Mouse (Mus musculus) lung, adult 2 months (tissue): ENCODE results near the gene Saa1. TPM values are rescaled to one million over a fixed set of nuclear protein-coding genes. Genes with fewer than 3 reads are reported as not detected.
"Not testable (repeated sequence)": the region's sequence is repeated elsewhere in the genome, so short reads cannot be mapped to it uniquely, and the experiment has no call there.

Experiments used
- DNase-seq: peaks from one replicate; pipeline ENCODE4 v3.0.0; 2022
- H3K4me1 ChIP-seq: fragments of 200-500 bp; 2 replicates; pipeline ENCODE4 v1.6.1; 2011; ENCODE audit warnings: low read length; ENCODE audit not compliant: control insufficient read depth, insufficient read depth
- H3K4me3 ChIP-seq: fragments of 200-500 bp; replicated peaks from 2 replicates; pipeline ENCODE3; 2011; ENCODE audit warnings: low read depth, mild to moderate bottlenecking, control low read depth, low read length; ENCODE audit errors: extremely low read depth
- CTCF ChIP-seq: fragments of 200-500 bp; IDR thresholded peaks from 2 replicates; pipeline ENCODE4 v1.5.1; 2011; ENCODE audit warnings: mild to moderate bottlenecking, low read length, control low read depth; ENCODE audit not compliant: insufficient read depth
- POLR2A ChIP-seq: fragments of 200-500 bp; IDR thresholded peaks from 2 replicates; pipeline ENCODE4 v1.6.1; 2011; ENCODE audit warnings: low read depth, mild to moderate bottlenecking, control low read depth, low read length, borderline replicate concordance; ENCODE audit errors: extremely low read depth
- WGBS: fragments of 180-500 bp; shearing (Covaris S2); methylation state at CpG from one replicate; pipeline ENCODE4 v1.1.7; 2018; 5-methylcytosine and 5-hydroxymethylcytosine counted together
- polyA plus RNA-seq: library from polyadenylated mRNA; depleted of rRNA; stranded (reverse); fragments of >200 nt; gene quantifications from 2 replicates; pipeline ENCODE4 v1.2.3, GENCODE M21; 2012; rRNA removed

Saa1 gene
- 2.4 TPM in 1 of 2 replicates, not detected in the other for polyA plus RNA-seq

GRCm38 (mm10) chr7:46742880-46743279, at the start of gene Saa1:
Gene Saa1, minus strand, starts transcription at chr7:46742980.
- WGBS, result 57% methylated on average over 3 of the region's 3 CpGs
- not testable (repeated sequence) for H3K4me1 ChIP-seq, H3K4me3 ChIP-seq, DNase-seq

GRCm38 (mm10) chr7:46789177-46789849, 46.5 kb upstream of the Saa1 start:
- H3K4me1 ChIP-seq, result peaks cover 2% of the 10 kb centered on the region; the same call in 1 of the 2 replicates
- no peak for DNase-seq
- TF ChIP-seq CTCF (no peak), POLR2A (no peak)
- H3K4me3 ChIP-seq, result no peak overlapping the region
- WGBS, result 61% methylated on average over 5 of the region's 5 CpGs

GRCm38 (mm10) chr7:46770706-46771105, 27.9 kb upstream of the Saa1 start:
- Histone ChIP-seq H3K4me1 (no peaks in the 10 kb centered on the region), H3K4me3 (no peak overlapping the region)
- TF ChIP-seq POLR2A (no peak), CTCF (peak; percentile 98)
- WGBS, result 54% methylated on average over 4 of the region's 4 CpGs
- peak; percentile 55 for DNase-seq

- no peak overlapping the region for H3K4me3 ChIP-seq
- 85% methylated on average over 7 of the region's 7 CpGs for WGBS
- H3K4me1 ChIP-seq, result no peaks in the 10 kb centered on the region
- no peak for TF ChIP-seq POLR2A
- no peak for TF ChIP-seq CTCF
- DNase-seq, result no peak
These were observed 25.7 kb upstream of the Saa1 start for GRCm38 (mm10) chr7:46768451-46768850.

- no peak for TF ChIP-seq POLR2A
- no peak for TF ChIP-seq CTCF
- Histone ChIP-seq H3K4me1 (no peaks in the 10 kb centered on the region), H3K4me3 (no peak overlapping the region)
- no peak for DNase-seq
These were observed 24.6 kb upstream of the Saa1 start for GRCm38 (mm10) chr7:46767371-46767770.

- H3K4me3 ChIP-seq, result no peak overlapping the region
- no peaks in the 10 kb centered on the region for H3K4me1 ChIP-seq
- TF ChIP-seq POLR2A, result no peak
- TF ChIP-seq CTCF, result no peak
- no peak for DNase-seq
- 91% methylated on average over 8 of the region's 8 CpGs for WGBS
These were observed 21.9 kb upstream of the Saa1 start for GRCm38 (mm10) chr7:46764672-46765071.

- WGBS, result 95% methylated on average over 5 of the region's 5 CpGs
- Histone ChIP-seq H3K4me1 (no peaks in the 10 kb centered on the region), H3K4me3 (no peak overlapping the region)
- DNase-seq, result no peak
- TF ChIP-seq CTCF (no peak), POLR2A (no peak)
These were observed 19.8 kb upstream of the Saa1 start for GRCm38 (mm10) chr7:46762601-46763000.

GRCm38 (mm10) chr7:46761049-46761795, 18.4 kb upstream of the Saa1 start:
- no peak for DNase-seq
- Histone ChIP-seq H3K4me1 (no peaks in the 10 kb centered on the region), H3K4me3 (no peak overlapping the region)
- 70% methylated on average over 11 of the region's 11 CpGs for WGBS
- TF ChIP-seq POLR2A, result no peak
- TF ChIP-seq CTCF, result no peak

- TF ChIP-seq CTCF (no peak), POLR2A (no peak)
- WGBS, result 60% methylated on average over 3 of the region's 3 CpGs
These were observed 8.7 kb upstream of the Saa1 start, which contains the start of gene Saa2 for GRCm38 (mm10) chr7:46751490-46751889. Gene Saa2, plus strand, starts transcription at chr7:46751790.

GRCm38 (mm10) chr7:46748459-46748858, 5.7 kb upstream of the Saa1 start:
- DNase-seq, result no peak
- TF ChIP-seq POLR2A, result no peak
- TF ChIP-seq CTCF, result no peak
- WGBS, result 58% methylated on average over 3 of the region's 3 CpGs

More at GRCm38 (mm10) chr7:46751490-46751889, 8.7 kb upstream of the Saa1 start, which contains the start of gene Saa2:
- no peaks in the 10 kb centered on the region; the same call in 1 of the 2 replicates for H3K4me1 ChIP-seq
- no peak for DNase-seq
- H3K4me3 ChIP-seq, result no peak within 1 kb of the TSS

GRCm38 (mm10) chr7:46746381-46746780, 3.6 kb upstream of the Saa1 start:
- TF ChIP-seq POLR2A (no peak), CTCF (no peak)
- 62% methylated on average over 7 of the region's 7 CpGs for WGBS
- no peak for DNase-seq
- Histone ChIP-seq H3K4me3 (no peak overlapping the region), H3K4me1 (peaks cover 2% of the 10 kb centered on the region; the same call in 1 of the 2 replicates)

More at GRCm38 (mm10) chr7:46748459-46748858, 5.7 kb upstream of the Saa1 start:
- Histone ChIP-seq H3K4me3 (no peak overlapping the region), H3K4me1 (peaks cover 2% of the 10 kb centered on the region; the same call in 1 of the 2 replicates)
